Mouse (Mus musculus) embryonic facial prominence, embryonic 14.5 days (tissue): ENCODE data around the gene Rtn4rl1. TPM values are rescaled to one million over a fixed set of nuclear protein-coding genes. Genes with fewer than 3 reads are reported as not detected.

Source experiments
- ATAC-seq: fragments of 200-750 bp; cut with Nextera tagmentation; 2 replicates; pipeline ENCODE4 v1.8.0; 2017; ENCODE audit warnings: low read depth, moderate number of reproducible peaks, moderate TSS enrichment
- DNase-seq: peaks from one replicate; pipeline ENCODE4 v3.0.0-alpha.2; 2015; ENCODE audit warnings: low spot score
- H3K27ac ChIP-seq: fragments of 300-500 bp; sonication (generic); replicated peaks from 2 replicates; pipeline ENCODE4 v1.5.1; 2014; ENCODE audit warnings: low read depth, mild to moderate bottlenecking, low read length, moderate library complexity
- H3K27me3 ChIP-seq: fragments of 300-500 bp; sonication (generic); replicated peaks from 2 replicates; pipeline ENCODE4 v1.6.1; 2014; ENCODE audit warnings: low read length; ENCODE audit not compliant: control insufficient read depth, insufficient read depth
- H3K36me3 ChIP-seq: fragments of 300-500 bp; sonication (generic); 2 replicates; pipeline ENCODE4 v1.6.1; 2014; ENCODE audit warnings: low read length, mixed read lengths; ENCODE audit not compliant: control insufficient read depth, insufficient read depth
- H3K4me1 ChIP-seq: fragments of 300-500 bp; sonication (generic); 2 replicates; pipeline ENCODE4 v1.6.1; 2014; ENCODE audit warnings: antibody characterized with exemption, low read length; ENCODE audit not compliant: control insufficient read depth, insufficient read depth
- H3K4me2 ChIP-seq: fragments of 300-500 bp; sonication (generic); 2 replicates; pipeline ENCODE4 v1.6.1; 2014; ENCODE audit warnings: low read depth, mild to moderate bottlenecking, low read length, moderate library complexity, mixed read lengths
- H3K4me3 ChIP-seq: fragments of 300-500 bp; sonication (generic); 2 replicates; pipeline ENCODE4 v1.5.1; 2014; ENCODE audit warnings: low read depth, mild to moderate bottlenecking, low read length
- H3K9ac ChIP-seq: fragments of 300-500 bp; sonication (generic); 2 replicates; pipeline ENCODE4 v1.6.1; 2014; ENCODE audit warnings: low read depth, mild to moderate bottlenecking, low read length, moderate library complexity, mixed read lengths
- H3K9me3 ChIP-seq: fragments of 300-500 bp; sonication (generic); 2 replicates; pipeline ENCODE4 v1.6.1; 2016; ENCODE audit warnings: low read length; ENCODE audit not compliant: control insufficient read depth
- WGBS: fragments of 180-500 bp; shearing (Covaris S2); extraction: QIAGEN DNeasy Blood & Tissue Kit; methylation state at CpG from one replicate; pipeline ENCODE4 v1.1.7; 2014; 5-methylcytosine and 5-hydroxymethylcytosine counted together
- microRNA counts: library from miRNA; unstranded; fragments of <30 nt; microRNA quantifications from one replicate; lab custom pipeline; 2017
- microRNA-seq: library from miRNA; unstranded; fragments of <30 nt; microRNA quantifications from one replicate; pipeline ENCODE4, GENCODE M21; 2016; ENCODE audit warnings: borderline number of aligned reads
- polyA plus RNA-seq: library from polyadenylated mRNA; unstranded; fragments of >200 nt; fragmentation: Nextera tagmentation; extraction: Ambion mirVana; gene quantifications from 2 replicates; pipeline ENCODE4 v1.2.1, GENCODE M21; 2014

Rtn4rl1 gene
- polyA plus RNA-seq, 1 experiment from 2014 or later, result 4.9 TPM

- Histone ChIP-seq H3K27ac (no peak overlapping the region), H3K4me1 (no peaks in the 10 kb centered on the region), H3K9ac (no peak overlapping the region), H3K9me3 (no peaks in the 10 kb centered on the region), H3K4me3 (no peak overlapping the region), H3K36me3 (peaks cover 86% of the 10 kb centered on the region), H3K27me3 (no peaks in the 10 kb centered on the region), H3K4me2 (no peak overlapping the region)
- no peak for DNase-seq
- WGBS, result 86% methylated on average over 8 of the region's 8 CpGs
- no peak for ATAC-seq
These were observed 120.3 kb downstream of the Rtn4rl1 start for GRCm38 (mm10) chr11:75313834-75314233.

MicroRNA genes within 50 kb of the gene (microRNA counts, 519-probe panel; counts per million panel counts)
- microRNA mmu-miR-132 (lab: Ali Mortazavi, UCI) (2,781 counts per million, percentile 61 among the panel's probes with 10 or more counts), microRNA mmu-miR-212 (lab: Ali Mortazavi, UCI) (19.3 counts per million)

Small RNA genes within 50 kb of the gene (microRNA-seq; reads per million reads assigned to microRNA genes)
- gene Mir132, result 175 reads per million, percentile 57 among the genes with 10 or more reads in this experiment
- 15.3 reads per million, percentile 32 among the genes with 10 or more reads in this experiment for gene Mir212

Other genes with a start within 250 kb of the Rtn4rl1 start
- gene Hic1, start 24.3 kb upstream of the Rtn4rl1 start, polyA plus RNA-seq, result 13.1 and 17.8 TPM in 2 replicates
- 23.1 and 26.5 TPM in 2 replicates for gene Ovca2, start 14.9 kb upstream of the Rtn4rl1 start, polyA plus RNA-seq
- 22.5 and 23.8 TPM in 2 replicates for gene Dph1, start 2.5 kb upstream of the Rtn4rl1 start, polyA plus RNA-seq
- 85.0 and 85.8 TPM in 2 replicates for gene Rpa1, start 154.5 kb downstream of the Rtn4rl1 start, polyA plus RNA-seq
- gene Smyd4, start 154.7 kb downstream of the Rtn4rl1 start, polyA plus RNA-seq, result 7.8 and 10.2 TPM in 2 replicates
- 354 and 373 TPM in 2 replicates for gene Serpinf1, start 228.9 kb downstream of the Rtn4rl1 start, polyA plus RNA-seq
- not detected in 2 replicates for gene Serpinf2, start 245.8 kb downstream of the Rtn4rl1 start, polyA plus RNA-seq